Mouse (Mus musculus): ENCODE measurements around the gene Brk1.

- no peak for TF ChIP-seq CTCF (IDR thresholded peaks at IDR 0.05; ENCODE audit: low read depth)
- TF ChIP-seq EP300 (optimal IDR thresholded peaks at IDR 0.05) = no peak
These were observed 52.3 kb downstream of the Brk1 start for GRCm38 (mm10) chr6:113656847-113657246.
